Mouse (Mus musculus) stomach, embryonic 15.5 days (tissue): ENCODE data around the gene Ehd1. TPM values are rescaled to one million over a fixed set of nuclear protein-coding genes. Genes with fewer than 3 reads are reported as not detected.
"Not testable (repeated sequence)": the region's sequence is repeated elsewhere in the genome, so short reads cannot be mapped to it uniquely, and the experiment has no call there.

Experiments
- ATAC-seq: fragments of 200-750 bp; cut with Nextera tagmentation; 2 replicates; pipeline ENCODE4 v1.8.0; 2017; ENCODE audit warnings: low read depth, moderate number of reproducible peaks, moderate TSS enrichment; ENCODE audit not compliant: insufficient read depth, low FRiP score
- H3K27ac ChIP-seq: fragments of 300-500 bp; sonication (generic); 2 replicates; pipeline ENCODE4 v1.5.1; 2015; ENCODE audit warnings: mild to moderate bottlenecking, inconsistent platforms
- H3K27me3 ChIP-seq: fragments of 300-500 bp; sonication (generic); replicated peaks from 2 replicates; pipeline ENCODE4 v1.6.1; 2015; ENCODE audit warnings: inconsistent platforms
- H3K36me3 ChIP-seq: fragments of 300-500 bp; sonication (generic); 2 replicates; pipeline ENCODE4 v1.6.1; 2015; ENCODE audit warnings: inconsistent platforms
- H3K4me1 ChIP-seq: fragments of 300-500 bp; sonication (generic); 2 replicates; pipeline ENCODE4 v1.6.1; 2015; ENCODE audit warnings: inconsistent platforms
- H3K4me2 ChIP-seq: fragments of 300-500 bp; sonication (generic); 2 replicates; pipeline ENCODE4 v1.6.1; 2015; ENCODE audit warnings: mild to moderate bottlenecking, inconsistent platforms
- H3K4me3 ChIP-seq: fragments of 300-500 bp; sonication (generic); replicated peaks from 2 replicates; pipeline ENCODE4 v1.5.1; 2015; ENCODE audit warnings: inconsistent platforms
- H3K9ac ChIP-seq: fragments of 300-500 bp; sonication (generic); 2 replicates; pipeline ENCODE4 v1.6.1; 2015; ENCODE audit warnings: inconsistent platforms
- H3K9me3 ChIP-seq: fragments of 300-500 bp; sonication (generic); 2 replicates; pipeline ENCODE4 v1.6.1; 2016; ENCODE audit warnings: inconsistent platforms
- WGBS: fragments of 180-500 bp; shearing (Covaris S2); methylation state at CpG from one replicate; pipeline ENCODE4 v1.1.7; 2015; 5-methylcytosine and 5-hydroxymethylcytosine counted together
- polyA plus RNA-seq: library from polyadenylated mRNA; unstranded; fragments of >200 nt; fragmentation: Nextera tagmentation; extraction: Ambion mirVana; gene quantifications from 2 replicates; pipeline ENCODE4 v1.2.1, GENCODE M21; 2015

Gene Ehd1
- polyA plus RNA-seq, 1 experiment from 2014 or later, result 73.4 TPM

GRCm38 (mm10) chr19:6306586-6306985 lies 30.1 kb downstream of the Ehd1 start:
- Histone ChIP-seq H3K36me3 (peaks cover 13% of the 10 kb centered on the region; the same call in 1 of the 2 replicates), H3K27me3 (no peaks in the 10 kb centered on the region), H3K4me2 (peak overlapping the region; percentile 72), H3K4me3 (peak overlapping the region; percentile 71), H3K9me3 (no peaks in the 10 kb centered on the region), H3K9ac (peak overlapping the region; percentile 71), H3K27ac (peak overlapping the region; percentile 80), H3K4me1 (peaks cover 22% of the 10 kb centered on the region)
- WGBS, result under 1% methylated on average over 33 of the region's 34 CpGs
- peak; percentile 63 for ATAC-seq

- Histone ChIP-seq H3K27ac (peak overlapping the region; percentile 80), H3K9ac (no peak overlapping the region), H3K9me3 (no peaks in the 10 kb centered on the region), H3K27me3 (no peaks in the 10 kb centered on the region), H3K4me1 (peaks cover 22% of the 10 kb centered on the region), H3K4me3 (peak overlapping the region; percentile 71), H3K4me2 (peak overlapping the region; percentile 72), H3K36me3 (peaks cover 17% of the 10 kb centered on the region; the same call in 1 of the 2 replicates)
- 58% methylated on average over 9 of the region's 9 CpGs for WGBS
- ATAC-seq, result no peak
These were observed 31.4 kb downstream of the Ehd1 start for GRCm38 (mm10) chr19:6307733-6308531.

GRCm38 (mm10) chr19:6310181-6310580 lies 33.7 kb downstream of the Ehd1 start:
- H3K4me3 ChIP-seq, result no peak overlapping the region
- no peak overlapping the region for H3K9ac ChIP-seq
- H3K4me2 ChIP-seq, result no peak overlapping the region
- no peak for ATAC-seq
- no peak overlapping the region for H3K27ac ChIP-seq
- peaks cover 26% of the 10 kb centered on the region for H3K36me3 ChIP-seq
- 89% methylated on average over 5 of the region's 5 CpGs for WGBS
- H3K4me1 ChIP-seq, result peaks cover 22% of the 10 kb centered on the region
- H3K9me3 ChIP-seq, result no peaks in the 10 kb centered on the region
- no peaks in the 10 kb centered on the region for H3K27me3 ChIP-seq

DNA sequence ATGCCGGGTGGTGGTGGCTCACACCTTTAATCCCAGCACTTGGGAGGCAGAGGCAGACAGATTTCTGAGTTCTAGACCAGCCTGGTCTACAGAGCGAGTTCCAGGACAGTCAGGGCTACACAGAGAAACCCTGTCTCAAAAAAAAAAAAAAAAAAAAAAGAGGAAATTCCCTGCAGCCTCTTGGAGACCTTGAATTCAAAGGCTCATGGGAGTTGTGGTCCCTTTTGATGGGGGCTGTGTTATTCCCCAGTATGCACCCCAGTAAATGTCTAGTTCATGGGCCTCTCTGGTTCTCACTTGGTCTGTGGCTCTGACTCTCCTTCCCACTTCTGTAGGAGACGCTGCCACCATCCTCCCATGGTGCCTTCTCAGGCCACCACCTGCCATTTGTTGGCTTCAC lies 35.3 kb downstream of the Ehd1 start:
- Histone ChIP-seq H3K36me3 (peaks cover 37% of the 10 kb centered on the region), H3K4me1 (peaks cover 17% of the 10 kb centered on the region)
- not testable (repeated sequence) for ATAC-seq, H3K9ac ChIP-seq, H3K27me3 ChIP-seq, H3K4me2 ChIP-seq, H3K9me3 ChIP-seq, H3K27ac ChIP-seq, H3K4me3 ChIP-seq
- WGBS, result 86% methylated on average over 3 of the region's 3 CpGs

DNA sequence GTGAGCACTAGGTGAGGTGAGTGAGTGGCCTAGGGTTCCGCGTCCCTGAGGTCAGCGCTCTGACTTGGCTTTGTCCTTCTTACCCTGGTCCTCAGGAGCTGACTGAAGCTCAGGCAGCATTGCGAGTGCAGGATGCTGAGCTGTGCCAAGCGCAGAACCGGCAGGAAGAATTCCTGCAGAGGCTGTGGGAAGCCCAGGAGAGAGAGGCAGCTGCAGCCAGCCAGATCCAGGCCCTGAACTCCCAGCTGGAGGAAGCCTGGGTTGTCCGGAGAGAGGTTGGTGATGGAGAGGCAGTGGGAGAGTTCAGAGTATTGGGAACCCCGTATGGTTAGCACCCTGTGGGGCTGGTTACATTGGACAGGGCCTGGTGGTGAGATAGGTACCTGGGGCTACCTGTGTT lies 37.3 kb downstream of the Ehd1 start:
- no peaks in the 10 kb centered on the region for H3K27me3 ChIP-seq
- no peak overlapping the region for H3K27ac ChIP-seq
- H3K4me1 ChIP-seq, result 0 out of 2 replicates have a peak, but pooled peaks cover 2% of the 10 kb centered on the region
- no peak overlapping the region for H3K9ac ChIP-seq
- no peak for ATAC-seq
- H3K4me2 ChIP-seq, result no peak overlapping the region
- no peaks in the 10 kb centered on the region for H3K9me3 ChIP-seq
- WGBS, result 84% methylated on average over 8 of the region's 8 CpGs
- peaks cover 37% of the 10 kb centered on the region for H3K36me3 ChIP-seq
- H3K4me3 ChIP-seq, result no peak overlapping the region

- no peak overlapping the region for H3K27ac ChIP-seq
- WGBS, result 75% methylated on average over 8 of the region's 8 CpGs
- H3K9me3 ChIP-seq, result no peaks in the 10 kb centered on the region
- peaks cover 37% of the 10 kb centered on the region for H3K36me3 ChIP-seq
- no peak for ATAC-seq
- no peaks in the 10 kb centered on the region for H3K27me3 ChIP-seq
- H3K4me1 ChIP-seq, result no peaks in the 10 kb centered on the region
- no peak overlapping the region for H3K9ac ChIP-seq
- H3K4me2 ChIP-seq, result no peak overlapping the region
- H3K4me3 ChIP-seq, result no peak overlapping the region
These were observed 38.0 kb downstream of the Ehd1 start for GRCm38 (mm10) chr19:6314513-6314912.

DNA sequence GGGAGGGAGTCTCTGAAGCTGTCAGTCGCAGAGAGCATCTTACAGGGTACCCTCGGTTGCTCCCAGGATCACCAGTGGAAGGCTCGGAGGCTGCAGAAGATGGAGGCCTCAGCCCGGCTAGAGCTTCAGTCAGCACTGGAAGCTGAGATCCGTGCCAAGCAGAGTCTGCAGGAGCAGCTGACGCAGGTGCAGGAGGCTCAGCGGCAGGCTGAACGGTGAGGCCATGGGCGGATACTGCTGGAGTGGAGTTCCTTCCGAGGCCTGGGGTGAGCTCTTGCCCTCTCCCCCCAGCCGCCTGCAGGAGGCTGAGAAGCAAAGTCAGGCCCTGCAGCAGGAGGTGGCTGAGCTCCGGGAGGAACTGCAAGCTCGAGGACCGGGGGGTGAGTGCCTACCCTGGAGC lies 39.0 kb downstream of the Ehd1 start:
- Histone ChIP-seq H3K4me2 (no peak overlapping the region), H3K4me3 (no peak overlapping the region), H3K36me3 (peaks cover 39% of the 10 kb centered on the region), H3K27me3 (no peaks in the 10 kb centered on the region), H3K9ac (no peak overlapping the region), H3K4me1 (no peaks in the 10 kb centered on the region), H3K27ac (no peak overlapping the region), H3K9me3 (no peaks in the 10 kb centered on the region)
- WGBS, result 78% methylated on average over 14 of the region's 14 CpGs
- no peak for ATAC-seq

DNA sequence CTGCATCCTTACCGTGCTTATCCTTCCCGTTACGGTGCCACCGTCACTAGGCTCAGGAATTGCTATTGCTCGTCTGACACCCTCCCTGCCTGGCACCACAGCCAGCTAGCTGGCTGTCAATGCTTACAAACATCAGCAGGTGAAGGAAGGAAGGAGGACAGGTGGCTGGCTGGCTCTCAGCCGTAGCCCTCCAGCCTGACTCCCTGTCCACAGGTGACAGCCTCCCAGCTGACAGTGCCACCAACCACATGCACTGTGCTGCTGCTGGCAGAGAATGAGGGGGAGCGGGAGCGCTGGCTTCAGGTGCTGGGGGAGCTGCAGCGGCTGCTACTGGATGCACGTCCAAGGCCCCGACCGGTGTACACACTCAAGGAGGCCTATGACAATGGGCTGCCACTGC lies 41.6 kb downstream of the Ehd1 start:
- ATAC-seq, result no peak
- no peak overlapping the region for H3K4me3 ChIP-seq
- H3K27me3 ChIP-seq, result no peaks in the 10 kb centered on the region
- H3K27ac ChIP-seq, result no peak overlapping the region
- H3K4me2 ChIP-seq, result no peak overlapping the region
- H3K9ac ChIP-seq, result no peak overlapping the region
- H3K36me3 ChIP-seq, result peaks cover 26% of the 10 kb centered on the region
- H3K4me1 ChIP-seq, result 0 out of 2 replicates have a peak, but pooled peaks cover 10% of the 10 kb centered on the region
- no peaks in the 10 kb centered on the region for H3K9me3 ChIP-seq
- 86% methylated on average over 12 of the region's 12 CpGs for WGBS

DNA sequence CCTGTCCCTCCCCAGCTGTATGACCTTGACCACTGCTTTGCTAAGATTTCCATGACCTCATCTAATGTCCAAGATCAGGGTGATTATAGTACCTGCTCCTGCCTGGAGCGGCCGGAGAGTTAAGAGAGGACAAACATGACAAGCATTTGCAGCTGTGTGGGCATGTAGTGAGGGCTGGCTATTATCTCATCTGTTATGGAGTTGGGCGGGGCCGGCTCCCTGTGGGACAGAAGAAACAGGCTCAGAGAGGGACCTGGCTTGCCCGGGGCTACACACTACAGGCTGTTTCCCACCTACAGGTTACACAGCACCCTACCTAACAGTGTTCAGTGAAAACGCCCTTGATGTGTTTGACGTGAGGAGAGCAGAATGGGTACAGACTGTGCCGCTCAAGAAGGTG lies 44.8 kb downstream of the Ehd1 start:
- no peaks in the 10 kb centered on the region for H3K27me3 ChIP-seq
- peak overlapping the region; percentile 33; the same call in 1 of the 2 replicates for H3K27ac ChIP-seq
- ATAC-seq, result no peak
- no peak overlapping the region for H3K4me2 ChIP-seq
- 59% methylated on average over 8 of the region's 8 CpGs for WGBS
- no peak overlapping the region for H3K4me3 ChIP-seq
- H3K4me1 ChIP-seq, result 0 out of 2 replicates have a peak, but pooled peaks cover 10% of the 10 kb centered on the region
- peaks cover 11% of the 10 kb centered on the region for H3K36me3 ChIP-seq
- H3K9me3 ChIP-seq, result no peaks in the 10 kb centered on the region
- H3K9ac ChIP-seq, result no peak overlapping the region

- H3K27ac ChIP-seq, result peak overlapping the region; percentile 40; the same call in 1 of the 2 replicates
- peak; percentile 57; the same call in 1 of the 2 replicates for ATAC-seq
- H3K4me3 ChIP-seq, result no peak overlapping the region
- H3K9ac ChIP-seq, result no peak overlapping the region
- WGBS, result 61% methylated on average over 33 of the region's 33 CpGs
- no peaks in the 10 kb centered on the region for H3K27me3 ChIP-seq
- peaks cover 9% of the 10 kb centered on the region for H3K36me3 ChIP-seq
- H3K9me3 ChIP-seq, result no peaks in the 10 kb centered on the region
- 0 out of 2 replicates have a peak, but pooled peaks cover 10% of the 10 kb centered on the region for H3K4me1 ChIP-seq
- peak overlapping the region; percentile 4; the same call in 1 of the 2 replicates for H3K4me2 ChIP-seq
These were observed 45.5 kb downstream of the Ehd1 start for GRCm38 (mm10) chr19:6321786-6322621.

DNA sequence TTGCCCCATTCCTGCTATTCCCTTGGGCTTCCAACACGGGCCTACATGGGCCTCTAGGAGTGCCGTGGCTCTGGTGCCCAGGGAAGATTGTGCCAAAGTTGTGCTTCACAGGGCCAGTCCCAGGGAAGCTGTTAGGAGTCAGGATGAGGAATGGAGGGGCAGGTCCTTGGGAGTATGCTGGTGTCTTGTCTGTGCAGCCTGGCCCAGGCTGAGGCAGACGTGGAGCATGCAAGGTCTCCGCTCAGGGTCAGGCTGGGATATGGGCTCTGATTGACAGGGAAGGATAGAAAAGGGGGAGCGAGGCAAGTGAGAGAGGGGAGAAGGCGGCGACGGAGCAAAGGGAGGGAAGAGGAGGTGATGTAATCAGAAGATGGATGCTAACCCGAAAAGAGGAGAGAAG lies 48.2 kb downstream of the Ehd1 start:
- Histone ChIP-seq H3K4me1 (0 out of 2 replicates have a peak, but pooled peaks cover 10% of the 10 kb centered on the region), H3K9ac (no peak overlapping the region), H3K27ac (no peak overlapping the region), H3K9me3 (no peaks in the 10 kb centered on the region), H3K36me3 (0 out of 2 replicates have a peak, but pooled peaks cover 6% of the 10 kb centered on the region), H3K27me3 (no peaks in the 10 kb centered on the region), H3K4me3 (no peak overlapping the region), H3K4me2 (no peak overlapping the region)
- WGBS, result 76% methylated on average over 9 of the region's 9 CpGs
- ATAC-seq, result no peak

DNA sequence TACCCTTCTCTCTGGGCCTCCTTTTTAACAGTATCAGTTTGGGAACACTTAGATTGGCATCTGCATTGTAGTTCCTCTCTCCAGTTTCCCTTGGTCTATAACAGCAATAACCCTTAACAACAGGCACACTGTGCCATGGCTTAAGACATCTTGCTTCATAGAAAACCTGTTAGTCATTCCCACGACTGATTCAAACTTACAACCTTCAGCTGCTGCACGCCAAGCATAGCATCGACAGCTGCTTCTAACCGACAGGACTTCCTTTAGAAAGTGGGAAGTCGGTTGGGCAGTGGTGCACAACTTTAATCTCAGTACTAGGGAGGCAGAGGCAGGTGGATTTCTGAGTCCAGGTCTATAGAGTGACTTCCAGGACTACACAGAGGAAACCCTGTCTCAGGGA lies 54.7 kb downstream of the Ehd1 start:
- peaks cover 16% of the 10 kb centered on the region for H3K4me1 ChIP-seq
- 40% methylated on average over 5 of the region's 5 CpGs for WGBS
- H3K9me3 ChIP-seq, result no peaks in the 10 kb centered on the region
- H3K36me3 ChIP-seq, result no peaks in the 10 kb centered on the region
- ATAC-seq, result no peak
- H3K4me3 ChIP-seq, result no peak overlapping the region
- H3K27ac ChIP-seq, result no peak overlapping the region; the same call in 1 of the 2 replicates
- no peak overlapping the region for H3K9ac ChIP-seq
- H3K4me2 ChIP-seq, result peak overlapping the region; percentile 48; the same call in 1 of the 2 replicates
- H3K27me3 ChIP-seq, result no peaks in the 10 kb centered on the region
